Mouse (Mus musculus) cortical plate, adult 2 months (tissue): ENCODE data around the gene C8a. TPM values are rescaled to one million over a fixed set of nuclear protein-coding genes. Genes with fewer than 3 reads are reported as not detected.

Experiments
- H3K27ac ChIP-seq: fragments of 200-500 bp; 2 replicates; pipeline ENCODE4 v1.5.1; 2012; ENCODE audit warnings: low read length, control low read depth, inconsistent platforms; ENCODE audit not compliant: insufficient read depth
- H3K4me1 ChIP-seq: fragments of 200-500 bp; 2 replicates; pipeline ENCODE4 v1.6.1; 2011; ENCODE audit warnings: low read length; ENCODE audit not compliant: control insufficient read depth, insufficient read depth
- H3K4me3 ChIP-seq: fragments of 200-500 bp; 2 replicates; pipeline ENCODE4 v1.5.1; 2011; ENCODE audit warnings: mild to moderate bottlenecking, low read length, control low read depth; ENCODE audit not compliant: insufficient read depth
- CTCF ChIP-seq: fragments of 200-500 bp; IDR thresholded peaks from 2 replicates; pipeline ENCODE4 v1.5.1; 2011; ENCODE audit warnings: mild to moderate bottlenecking, control low read depth, low read length; ENCODE audit not compliant: insufficient read depth; ENCODE audit errors: extremely low read depth
- POLR2A ChIP-seq: fragments of 200-500 bp; IDR thresholded peaks from 2 replicates; pipeline ENCODE4 v1.6.1; 2011; ENCODE audit warnings: mild to moderate bottlenecking, low read length, control low read depth; ENCODE audit not compliant: insufficient read depth; ENCODE audit errors: extremely low read depth
- polyA plus RNA-seq: library from polyadenylated mRNA; depleted of rRNA; stranded (reverse); fragments of >200 nt; gene quantifications from 2 replicates; pipeline ENCODE4 v1.2.3, GENCODE M21; 2012

The C8a gene
- polyA plus RNA-seq, 1 experiment, result 0.04 TPM

DNA sequence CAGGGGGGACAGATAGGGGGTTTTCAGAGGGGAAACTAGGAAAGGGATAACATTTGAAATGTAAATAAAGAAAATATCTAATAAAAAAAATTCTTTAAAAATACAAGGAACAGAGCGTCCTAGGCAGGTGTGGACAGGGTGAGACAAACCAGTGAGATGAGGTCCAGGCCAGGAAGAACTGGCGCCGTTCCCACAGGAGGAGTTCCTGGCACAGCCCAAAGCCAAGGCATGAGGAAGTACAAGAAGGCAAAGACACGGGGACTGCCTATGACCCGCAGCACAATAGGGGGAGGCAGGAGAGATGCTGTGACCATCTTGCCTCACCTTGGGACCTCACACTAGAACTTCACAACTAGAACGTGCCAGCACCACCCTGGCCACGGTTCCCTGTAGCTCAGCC, 15.5 kb upstream of the C8a start:
- H3K27ac ChIP-seq, result no peak overlapping the region
- peaks cover 4% of the 10 kb centered on the region; the same call in 1 of the 2 replicates for H3K4me1 ChIP-seq
- no peak overlapping the region for H3K4me3 ChIP-seq
- TF ChIP-seq CTCF (no peak), POLR2A (no peak)

DNA sequence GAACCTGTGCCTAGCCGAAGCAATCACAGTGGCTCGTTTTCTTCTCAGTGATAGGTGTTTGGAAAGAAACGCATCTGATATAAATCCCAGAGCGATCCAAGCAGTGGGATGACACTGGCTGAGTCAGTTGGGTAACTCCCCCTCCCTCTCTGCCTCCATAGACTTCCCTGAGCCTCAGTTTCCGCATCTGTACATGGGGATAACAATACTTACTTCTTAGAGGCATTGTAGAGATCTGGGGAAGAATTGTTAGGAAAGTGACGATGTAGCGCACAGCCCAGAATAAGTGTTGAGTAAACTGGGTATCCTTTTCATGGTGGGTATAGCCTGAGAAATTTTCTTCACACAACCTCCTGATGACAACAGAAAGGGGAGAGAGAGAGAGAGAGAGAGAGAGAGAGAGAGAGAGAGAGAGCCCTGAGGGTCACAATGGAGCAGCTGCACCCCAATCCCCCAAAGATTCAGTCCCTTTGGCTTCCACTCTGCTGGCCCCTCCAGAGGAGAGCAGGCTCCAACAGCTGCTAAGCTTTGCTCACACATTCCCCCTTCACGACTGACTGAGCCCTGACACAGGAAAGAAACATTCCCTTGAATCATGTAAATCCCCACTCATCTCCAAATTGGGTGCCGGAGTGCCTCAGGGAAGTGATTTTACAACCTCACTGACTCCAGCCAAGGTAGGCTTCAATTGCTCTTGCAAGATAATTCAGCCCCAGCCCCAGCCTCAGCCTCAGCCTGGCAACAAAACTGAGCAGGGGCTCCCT, 12.5 kb upstream of the C8a start:
- TF ChIP-seq CTCF (no peak), POLR2A (no peak)
- no peak overlapping the region for H3K4me3 ChIP-seq
- H3K4me1 ChIP-seq, result peaks cover 4% of the 10 kb centered on the region; the same call in 1 of the 2 replicates
- H3K27ac ChIP-seq, result no peak overlapping the region

DNA sequence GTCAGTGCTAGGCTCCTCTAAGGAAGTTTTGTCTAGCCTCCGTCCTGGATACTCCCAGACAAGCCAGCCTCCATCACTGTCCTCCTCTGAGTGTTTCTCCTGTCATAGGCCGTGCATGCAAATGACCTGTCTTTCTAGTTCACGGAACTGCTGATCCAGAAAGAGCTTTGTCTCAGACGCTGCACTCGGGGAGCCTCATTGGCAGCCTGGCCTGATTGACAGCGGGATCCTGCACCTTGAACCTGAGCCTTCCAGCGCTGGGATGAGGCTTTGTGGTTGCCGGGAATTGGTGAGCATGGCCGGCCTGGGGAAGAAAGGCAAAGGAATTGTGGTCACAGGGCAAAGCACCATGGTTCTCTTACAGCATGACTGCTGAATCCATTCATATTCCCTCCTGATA, 11.3 kb upstream of the C8a start:
- H3K4me1 ChIP-seq, result no peaks in the 10 kb centered on the region
- H3K27ac ChIP-seq, result no peak overlapping the region
- no peak overlapping the region for H3K4me3 ChIP-seq
- no peak for TF ChIP-seq CTCF
- TF ChIP-seq POLR2A, result no peak

DNA sequence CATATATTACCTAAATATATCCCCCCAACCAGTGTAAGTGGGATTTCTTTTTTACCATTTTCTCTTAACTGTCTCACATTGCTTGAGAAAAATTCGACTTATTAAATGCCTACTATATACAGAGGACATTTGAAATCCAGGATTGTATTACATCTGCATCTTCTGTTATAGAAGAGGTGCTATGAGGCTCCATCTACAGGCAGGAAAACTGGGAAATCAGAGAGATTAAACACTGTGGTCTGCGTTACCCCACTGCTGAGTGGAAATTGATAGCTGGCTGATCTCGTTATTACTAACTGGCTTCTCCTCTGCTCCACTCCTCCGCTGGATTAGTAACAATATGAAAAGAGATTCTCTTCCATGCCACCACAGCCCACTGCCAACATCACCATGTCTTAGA, 366 bp downstream of the C8a start:
- no peak for TF ChIP-seq POLR2A
- TF ChIP-seq CTCF, result no peak
- Histone ChIP-seq H3K4me1 (no peaks in the 10 kb centered on the region), H3K27ac (no peak overlapping the region), H3K4me3 (no peak overlapping the region)

DNA sequence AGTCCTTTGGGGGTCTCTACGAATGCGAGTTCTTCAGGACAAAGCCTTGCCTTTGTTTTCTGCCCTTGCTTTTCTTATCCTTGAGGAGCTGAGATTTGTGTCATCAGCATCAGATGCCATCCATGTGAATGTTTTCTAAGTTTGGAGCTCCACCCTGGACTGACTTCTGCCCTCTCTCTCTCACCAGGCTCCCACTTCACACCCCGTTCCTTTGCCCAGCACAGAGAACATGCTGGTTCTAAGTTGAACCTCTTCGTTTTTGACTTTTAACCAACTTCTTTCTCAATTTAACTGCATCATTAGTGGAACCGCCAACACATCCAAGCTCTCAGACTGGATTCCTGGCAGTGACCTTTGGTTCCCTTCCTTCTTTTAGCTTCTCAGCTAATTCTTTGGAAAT, 6.0 kb downstream of the C8a start:
- no peaks in the 10 kb centered on the region for H3K4me1 ChIP-seq
- TF ChIP-seq POLR2A (no peak), CTCF (no peak)
- H3K4me3 ChIP-seq, result no peak overlapping the region
- no peak overlapping the region for H3K27ac ChIP-seq

DNA sequence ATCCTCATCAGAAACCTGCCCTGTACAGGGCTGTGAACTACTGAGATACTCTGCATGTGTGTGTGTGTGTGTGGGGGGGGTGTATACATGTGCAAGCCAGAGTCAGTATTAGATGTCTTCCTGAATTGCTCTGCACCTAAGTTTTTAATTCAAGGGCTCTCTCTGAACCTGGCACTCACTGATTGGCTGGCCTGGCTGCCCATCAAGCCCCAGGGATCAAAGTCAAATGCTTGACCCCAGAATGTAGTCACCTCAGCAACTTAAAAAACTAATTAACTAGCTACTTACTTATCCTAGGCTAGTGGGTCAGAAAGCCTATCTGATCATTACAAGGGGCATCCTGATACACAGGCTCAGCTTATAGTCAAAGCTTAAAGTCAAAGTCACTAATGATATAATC, 6.6 kb downstream of the C8a start:
- Histone ChIP-seq H3K27ac (no peak overlapping the region), H3K4me3 (no peak overlapping the region), H3K4me1 (no peaks in the 10 kb centered on the region)
- TF ChIP-seq CTCF (no peak), POLR2A (no peak)

DNA sequence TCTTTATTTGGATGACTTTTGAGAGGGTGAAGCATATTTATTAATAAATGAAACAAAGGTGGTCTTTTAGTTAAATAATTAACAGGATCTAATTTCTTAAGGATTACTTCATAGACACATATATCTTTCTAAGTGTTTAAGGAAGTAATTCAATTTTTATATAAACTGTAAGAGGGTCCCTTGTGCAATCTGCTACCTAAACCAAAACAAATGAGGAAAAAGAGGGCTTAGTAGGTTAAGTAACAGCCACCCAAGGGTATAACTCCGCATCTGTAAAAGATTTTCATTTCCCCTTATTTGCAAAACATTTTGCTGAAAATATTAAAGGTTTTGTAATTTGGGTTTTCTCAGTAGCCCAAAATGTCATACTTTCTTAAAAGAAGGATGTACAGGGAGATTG, 11.8 kb downstream of the C8a start:
- Histone ChIP-seq H3K27ac (no peak overlapping the region), H3K4me1 (no peaks in the 10 kb centered on the region), H3K4me3 (no peak overlapping the region)
- TF ChIP-seq CTCF (no peak), POLR2A (no peak)

DNA sequence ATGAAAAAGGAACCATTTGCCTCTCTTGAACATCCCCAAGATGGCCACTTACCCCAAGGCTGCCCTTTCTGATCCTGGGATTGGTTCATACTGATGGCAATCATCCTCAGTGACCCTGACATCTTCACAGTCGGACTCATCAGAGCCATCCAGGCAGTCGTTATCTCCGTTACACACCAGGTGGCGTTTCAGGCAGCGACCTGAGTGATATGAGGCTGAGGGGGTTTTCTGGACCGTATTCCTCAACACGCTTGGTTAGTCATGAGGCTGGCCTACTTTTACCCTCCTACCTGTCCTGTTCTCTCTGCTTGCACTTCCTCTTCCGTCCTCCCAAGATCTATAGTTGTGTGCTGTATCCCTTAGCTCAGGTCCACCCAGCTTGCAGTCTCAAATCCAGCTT, 15.0 kb downstream of the C8a start:
- no peak for TF ChIP-seq CTCF
- no peak for TF ChIP-seq POLR2A
- Histone ChIP-seq H3K27ac (no peak overlapping the region), H3K4me3 (no peak overlapping the region), H3K4me1 (no peaks in the 10 kb centered on the region)

DNA sequence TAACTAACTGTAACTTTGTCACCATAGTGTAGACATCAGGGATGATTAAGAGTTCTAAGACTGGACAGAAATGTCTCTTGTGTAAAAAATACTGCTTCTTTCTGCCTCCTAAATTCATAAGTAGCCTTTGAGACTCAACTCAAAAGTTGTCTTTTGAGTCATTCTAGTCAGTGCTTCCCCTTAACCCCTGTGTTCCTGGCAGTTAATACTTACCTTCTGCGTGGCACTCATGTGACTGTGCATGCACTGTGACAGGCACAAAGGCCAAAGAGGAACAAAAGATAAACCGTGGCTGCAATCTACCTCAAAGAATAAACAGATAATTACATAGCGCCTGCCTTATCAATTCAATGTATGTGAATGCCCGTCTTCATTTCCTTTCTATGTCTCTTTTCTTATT, 18.4 kb downstream of the C8a start:
- H3K4me1 ChIP-seq, result no peaks in the 10 kb centered on the region
- TF ChIP-seq POLR2A (no peak), CTCF (no peak)
- no peak overlapping the region for H3K4me3 ChIP-seq
- H3K27ac ChIP-seq, result no peak overlapping the region

DNA sequence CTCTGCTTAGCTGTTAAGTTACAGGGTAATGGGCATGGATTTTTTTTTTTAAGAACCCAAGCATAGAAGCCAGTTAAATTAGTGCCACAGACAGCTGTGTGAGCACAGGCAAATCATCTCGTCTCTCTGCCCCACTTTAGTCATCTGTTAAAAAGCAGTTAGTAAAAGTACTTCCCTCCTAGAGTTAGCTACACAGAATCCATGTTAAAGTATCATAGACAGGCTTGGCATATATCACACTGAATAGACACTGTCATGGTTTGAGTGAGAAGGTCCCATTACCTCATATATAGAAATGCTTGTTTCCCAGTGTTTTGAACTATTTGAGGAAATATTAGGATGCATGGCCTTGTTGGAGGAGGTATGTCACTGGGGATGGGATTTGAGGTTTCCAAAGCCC, 19.2 kb downstream of the C8a start, which contains the start of gene Gm17662:
Gene Gm17662 (plus strand): TSS at position 301 of the 400 bp plus-strand sequence.
- Histone ChIP-seq H3K27ac (no peak within 1 kb of the TSS), H3K4me1 (no peaks in the 10 kb centered on the region), H3K4me3 (no peak within 1 kb of the TSS)
- TF ChIP-seq CTCF (no peak), POLR2A (no peak)
